Mouse (Mus musculus) liver, adult (tissue): ENCODE measurements around the gene Trio.

Source experiments
- GATA4 ChIP-seq: IDR thresholded peaks from 2 replicates; pipeline ENCODE4 v1.6.1; 2014; ENCODE audit warnings: mild to moderate bottlenecking, low read length; ENCODE audit not compliant: insufficient replicate concordance

Gene Trio

GRCm38 (mm10) chr15:28054111-28054510 lies 28.5 kb upstream of the Trio start:
- no peak for TF ChIP-seq GATA4

GRCm38 (mm10) chr15:28053226-28053625 lies 27.6 kb upstream of the Trio start:
- no peak for TF ChIP-seq GATA4

- TF ChIP-seq GATA4 = no peak
Observed at GRCm38 (mm10) chr15:28051811-28052210, 26.2 kb upstream of the Trio start.

- no peak for TF ChIP-seq GATA4
Observed at GRCm38 (mm10) chr15:28051104-28051625, 25.5 kb upstream of the Trio start.

- TF ChIP-seq GATA4 = no peak
Observed at GRCm38 (mm10) chr15:28047711-28048110, 22.1 kb upstream of the Trio start.

- no peak for TF ChIP-seq GATA4
Observed at GRCm38 (mm10) chr15:28041158-28041865, 15.7 kb upstream of the Trio start.

GRCm38 (mm10) chr15:28037651-28038050 lies 12.0 kb upstream of the Trio start:
- TF ChIP-seq GATA4 = no peak

GRCm38 (mm10) chr15:28035601-28036000 lies 10.0 kb upstream of the Trio start:
- TF ChIP-seq GATA4 = no peak

- no peak for TF ChIP-seq GATA4
Observed at GRCm38 (mm10) chr15:28034636-28035035, 9.0 kb upstream of the Trio start.

GRCm38 (mm10) chr15:28029371-28029770 lies 3.7 kb upstream of the Trio start:
- no peak for TF ChIP-seq GATA4

- no peak for TF ChIP-seq GATA4
Observed at GRCm38 (mm10) chr15:28028542-28028941, 2.9 kb upstream of the Trio start.

- TF ChIP-seq GATA4 = no peak
Observed at GRCm38 (mm10) chr15:28026167-28026481, 476 bp upstream of the Trio start.

- TF ChIP-seq GATA4 = no peak
Observed at GRCm38 (mm10) chr15:28024965-28025338, 696 bp downstream of the Trio start.

- no peak for TF ChIP-seq GATA4
Observed at GRCm38 (mm10) chr15:28024031-28024964, 1.4 kb downstream of the Trio start.

GRCm38 (mm10) chr15:28021591-28022209 lies 3.9 kb downstream of the Trio start:
- no peak for TF ChIP-seq GATA4
